In genomic region chr1:153635521-153635920, GRCm38 (mm10) we compare ENCODE assay signal across 9 mouse cellular contexts. TPM values are rescaled to one million over a fixed set of nuclear protein-coding genes. Genes with fewer than 3 reads are reported as not detected.
A peak's percentile ranks its signal among the peaks of the same experiment; 100 is the strongest.
DNase-seq lines count a peak whose midpoint lies in the region; ATAC-seq and TF ChIP-seq lines count a peak whose summit lies in the region.
"Had no signal": no experiment of that assay in that cellular context is flagged by ENCODE, and none has a peak within 500 bp of the region (broad histone marks: within the 10 kb centered on the region; RNA-seq: fewer than 3 reads in every experiment).

No protein-coding gene starts in this region.

- no peak overlapping the region for H3K4me2 ChIP-seq in hindbrain, postnatal 0 days (ENCODE audit: low read depth, low read length)
- no peak overlapping the region for H3K4me2 ChIP-seq in hindbrain, embryonic 13.5 days
- H3K4me2 ChIP-seq: midbrain, embryonic 12.5 days had no signal

- H3K4me1 ChIP-seq in hindbrain, postnatal 0 days (ENCODE audit: insufficient read depth, low read length) = no peaks in the 10 kb centered on the region
- H3K4me1 ChIP-seq in hindbrain, embryonic 13.5 days (replicated peaks) = no peaks in the 10 kb centered on the region
- H3K4me1 ChIP-seq: midbrain, embryonic 12.5 days had no signal

- WGBS in hindbrain, postnatal 0 days = 35% methylated on average over 3 of the region's 3 CpGs
- WGBS in hindbrain, embryonic 13.5 days = 84% methylated on average over 3 of the region's 3 CpGs

- no peak overlapping the region for H3K27ac ChIP-seq in hindbrain, postnatal 0 days
- no peak overlapping the region for H3K27ac ChIP-seq in hindbrain, embryonic 13.5 days
- H3K27ac ChIP-seq: midbrain, embryonic 12.5 days had no signal

- H3K9me3 ChIP-seq in hindbrain, postnatal 0 days (ENCODE audit: low read length) = no peaks in the 10 kb centered on the region
- H3K9me3 ChIP-seq in hindbrain, embryonic 13.5 days = no peaks in the 10 kb centered on the region
- H3K9me3 ChIP-seq: midbrain, embryonic 12.5 days had no signal

- H3K36me3 ChIP-seq in hindbrain, postnatal 0 days (ENCODE audit: insufficient read depth, low read length) = no peaks in the 10 kb centered on the region
- no peaks in the 10 kb centered on the region for H3K36me3 ChIP-seq in hindbrain, embryonic 13.5 days
- H3K36me3 ChIP-seq: midbrain, embryonic 12.5 days had no signal

- intact Hi-C loops in gastrocnemius, postnatal 14 days (cut with DNase I; ENCODE audit: low total_unique reads) = no loop called here

- H3K9ac ChIP-seq in hindbrain, postnatal 0 days (replicated peaks; ENCODE audit: low read length) = no peak overlapping the region
- H3K9ac ChIP-seq in hindbrain, embryonic 13.5 days = no peak overlapping the region
- H3K9ac ChIP-seq: midbrain, embryonic 12.5 days had no signal

- peak; percentile 78 for DNase-seq in hindbrain, postnatal 0 days (ENCODE audit: low spot score)
- peak; percentile 80 for DNase-seq in adrenal gland, postnatal 10 days
- peak; percentile 28 for DNase-seq in gastrocnemius, postnatal 14 days
- peak; percentile 22 to 24 for DNase-seq in layer of hippocampus, postnatal 36 days
- peak; percentile 57 for DNase-seq in ovary, postnatal 36 days (ENCODE audit: low spot score)
- no peak for DNase-seq in retina, postnatal 1 day

- no peak overlapping the region for H3K4me3 ChIP-seq in hindbrain, postnatal 0 days (ENCODE audit: low read length)
- H3K4me3 ChIP-seq in hindbrain, embryonic 13.5 days = no peak overlapping the region
- H3K4me3 ChIP-seq: midbrain, embryonic 12.5 days had no signal

- no peaks in the 10 kb centered on the region for H3K27me3 ChIP-seq in hindbrain, postnatal 0 days (ENCODE audit: insufficient read depth, low read length)
- H3K27me3 ChIP-seq in hindbrain, embryonic 13.5 days = no peaks in the 10 kb centered on the region
- H3K27me3 ChIP-seq: midbrain, embryonic 12.5 days had no signal

- peak; percentile 66; the same call in 1 of the 2 replicates for ATAC-seq in hindbrain, postnatal 0 days
- no peak for ATAC-seq in hindbrain, embryonic 13.5 days (ENCODE audit: low FRiP score)
- ATAC-seq in CD4-positive, CD25-positive, alpha-beta regulatory T cell, adult 4 months = no peak

- no peak for TF ChIP-seq CTCF in hindbrain, postnatal 0 days (IDR thresholded peaks at IDR 0.05; ENCODE audit: low read depth)

RNA-seq across cellular contexts. Expression of gene Rgs8, which starts 17.3 kb away (rescaled TPM):
- 23.9 and 40.1 TPM in 2 replicates for total RNA-seq in hindbrain, postnatal 0 days (2014; rRNA removed)
- polyA plus RNA-seq in hindbrain, postnatal 0 days (2015; fragmentation: Nextera tagmentation; extraction: Ambion mirVana) = 12.5 and 14.1 TPM in 2 replicates
- 24.4 and 26.4 TPM in 2 replicates for polyA plus RNA-seq in hindbrain, embryonic 13.5 days (2015; fragmentation: Nextera tagmentation; extraction: Ambion mirVana)
- total RNA-seq in adrenal gland, postnatal 10 days (2021) = under 1 TPM; 0.57 to 0.61 TPM
- total RNA-seq in gastrocnemius, postnatal 14 days (2021) = under 1 TPM; 0.31 to 0.68 TPM
- total RNA-seq in layer of hippocampus, postnatal 36 days (2021) = 10 to 100 TPM; 76.1 to 76.4 TPM
- polyA plus RNA-seq in CD4-positive, CD25-positive, alpha-beta regulatory T cell, adult 4 months (2017; shearing (Covaris generic)) = under 1 TPM in 1 of 2 experiments, not detected in 1; 0.22 TPM

Comparison
In these comparisons a context has a peak if more than half of its experiments do, and no peak if none do; other contexts are left out.
1. RNA of gene Rgs8, which starts 17.3 kb away (total RNA-seq): 76.1 to 76.4 TPM in layer of hippocampus, postnatal 36 days and 23.9 to 40.1 TPM in hindbrain, postnatal 0 days; 0.31 to 0.68 TPM in gastrocnemius, postnatal 14 days and 0.57 to 0.61 TPM in adrenal gland, postnatal 10 days; every median in the first group is over 10 times any median in the second.